Mouse (Mus musculus): ENCODE data around the gene Nkx2-3. TPM values are rescaled to one million over a fixed set of nuclear protein-coding genes. Genes with fewer than 3 reads are reported as not detected.
A peak's percentile ranks its signal among the peaks of the same experiment; 100 is the strongest.

Gene Nkx2-3
- polyA plus RNA-seq (2012; rRNA removed), result 0.06 TPM in 1 of 2 replicates, not detected in the other

DNA sequence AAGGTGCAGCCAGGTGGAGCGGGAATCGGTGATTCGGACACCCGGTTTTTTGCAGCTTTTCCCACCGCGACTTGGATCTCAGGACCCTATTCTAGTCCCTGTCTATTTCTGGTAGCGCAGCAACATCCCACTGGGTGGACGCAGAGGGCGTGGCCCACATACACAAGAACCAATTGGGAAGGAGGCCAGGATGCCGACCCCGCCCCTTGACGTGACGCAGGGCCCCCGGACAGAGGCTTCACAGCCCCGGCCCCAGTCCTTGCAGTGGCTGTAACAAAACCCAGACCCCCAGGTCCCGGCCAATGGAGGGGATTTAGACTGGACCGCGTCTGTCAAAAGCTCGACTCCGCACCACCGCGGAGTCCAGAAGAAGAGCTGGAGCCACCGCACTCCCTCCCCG, at the start of gene Nkx2-3:
Gene Nkx2-3 (plus strand): TSS at position 275 of the 400 bp plus-strand sequence.
- no peak within 1 kb of the TSS for H3K4me3 ChIP-seq (ENCODE audit: control insufficient read depth, low read depth, low read length)
- no peak within 1 kb of the TSS for H3K27ac ChIP-seq (ENCODE audit: control insufficient read depth, insufficient read depth, low read depth, low read length)
- TF ChIP-seq POLR2A (IDR thresholded peaks at IDR 0.05; ENCODE audit: control insufficient read depth, low read depth, low read length), result no peak
- no peak for TF ChIP-seq CTCF (IDR thresholded peaks at IDR 0.05; ENCODE audit: control insufficient read depth, insufficient read depth, insufficient replicate concordance, low read depth, low read length)
- no peaks in the 10 kb centered on the region for H3K36me3 ChIP-seq (ENCODE audit: control insufficient read depth, insufficient read depth, low read length)
- H3K27me3 ChIP-seq (ENCODE audit: control insufficient read depth, insufficient read depth, low read length), result peaks cover 20% of the 10 kb centered on the region
- peaks cover 29% of the 10 kb centered on the region for H3K4me1 ChIP-seq (ENCODE audit: control insufficient read depth, insufficient read depth, low read length)

DNA sequence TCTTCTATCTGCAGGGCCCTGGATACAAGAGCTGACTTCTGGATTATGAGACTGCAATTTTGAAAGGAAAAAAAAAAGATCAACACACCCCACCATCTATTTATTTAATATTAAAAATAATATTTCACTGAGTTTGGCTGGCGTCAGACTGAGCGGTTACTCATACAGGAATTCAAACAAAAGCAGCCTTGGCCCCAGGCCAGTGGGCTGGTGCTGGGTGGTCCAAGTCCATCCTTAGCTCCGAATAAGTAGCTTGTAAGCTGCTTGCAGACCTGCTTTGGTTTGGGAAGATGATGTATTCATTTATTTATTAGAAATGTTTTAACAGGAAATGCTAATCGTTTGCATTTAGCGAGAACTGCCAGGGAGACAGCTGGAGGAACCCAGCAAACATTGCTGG, 49.0 kb upstream of the Nkx2-3 start:
- TF ChIP-seq POLR2A (IDR thresholded peaks at IDR 0.05; ENCODE audit: control insufficient read depth, low read depth, low read length) (no peak), CTCF (IDR thresholded peaks at IDR 0.05; ENCODE audit: control insufficient read depth, insufficient read depth, insufficient replicate concordance, low read depth, low read length) (no peak)
- no peaks in the 10 kb centered on the region for H3K36me3 ChIP-seq (ENCODE audit: control insufficient read depth, insufficient read depth, low read length)
- no peak overlapping the region for H3K4me3 ChIP-seq (ENCODE audit: control insufficient read depth, low read depth, low read length)
- no peak overlapping the region for H3K27ac ChIP-seq (ENCODE audit: control insufficient read depth, insufficient read depth, low read depth, low read length)
- no peaks in the 10 kb centered on the region for H3K27me3 ChIP-seq (ENCODE audit: control insufficient read depth, insufficient read depth, low read length)
- H3K4me1 ChIP-seq (ENCODE audit: control insufficient read depth, insufficient read depth, low read length), result no peaks in the 10 kb centered on the region

DNA sequence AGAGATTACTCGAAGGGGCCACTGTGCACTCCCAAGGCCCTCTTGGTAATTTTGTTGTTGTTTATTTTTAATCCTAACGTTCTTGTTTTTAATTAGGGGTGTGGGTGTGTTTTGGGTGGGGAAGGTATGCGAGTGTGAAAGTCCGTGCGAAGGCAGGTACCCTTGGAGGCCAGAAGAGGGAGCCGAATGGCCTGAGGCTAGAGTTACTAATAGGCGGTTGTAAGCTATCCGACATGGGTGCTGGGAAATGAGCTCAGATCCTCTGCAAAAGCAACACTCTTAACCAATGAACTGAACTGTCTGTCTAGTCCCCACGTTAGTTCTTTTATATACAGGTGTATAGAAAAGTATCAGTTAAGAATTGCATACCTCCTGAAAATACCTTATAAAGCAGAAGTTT, 43.8 kb upstream of the Nkx2-3 start:
- Histone ChIP-seq H3K4me3 (ENCODE audit: control insufficient read depth, low read depth, low read length) (no peak overlapping the region), H3K36me3 (ENCODE audit: control insufficient read depth, insufficient read depth, low read length) (no peaks in the 10 kb centered on the region), H3K27ac (ENCODE audit: control insufficient read depth, insufficient read depth, low read depth, low read length) (no peak overlapping the region), H3K4me1 (ENCODE audit: control insufficient read depth, insufficient read depth, low read length) (peaks cover 4% of the 10 kb centered on the region), H3K27me3 (ENCODE audit: control insufficient read depth, insufficient read depth, low read length) (no peaks in the 10 kb centered on the region)
- no peak for TF ChIP-seq CTCF (IDR thresholded peaks at IDR 0.05; ENCODE audit: control insufficient read depth, insufficient read depth, insufficient replicate concordance, low read depth, low read length)
- TF ChIP-seq POLR2A (IDR thresholded peaks at IDR 0.05; ENCODE audit: control insufficient read depth, low read depth, low read length), result no peak

DNA sequence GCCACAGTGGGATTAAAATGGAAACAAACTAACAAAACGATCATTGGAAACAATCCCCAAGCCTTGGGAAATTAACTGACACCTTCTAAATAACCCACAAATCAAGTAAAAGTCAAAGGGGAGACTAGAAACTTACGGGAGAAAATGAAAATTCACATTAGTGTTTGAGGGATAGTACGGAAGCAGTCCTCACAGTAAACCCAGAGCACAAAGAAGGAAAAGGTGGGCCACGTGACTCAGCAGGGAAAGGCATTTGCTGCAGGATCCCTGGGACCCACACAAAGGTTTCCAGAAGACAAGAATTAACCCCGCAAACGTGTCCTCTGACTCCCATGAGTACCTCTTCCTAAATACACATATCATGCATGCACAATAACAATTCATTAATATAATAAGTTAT, 43.0 kb upstream of the Nkx2-3 start:
- TF ChIP-seq CTCF (IDR thresholded peaks at IDR 0.05; ENCODE audit: control insufficient read depth, insufficient read depth, insufficient replicate concordance, low read depth, low read length) (no peak), POLR2A (IDR thresholded peaks at IDR 0.05; ENCODE audit: control insufficient read depth, low read depth, low read length) (no peak)
- no peak overlapping the region for H3K4me3 ChIP-seq (ENCODE audit: control insufficient read depth, low read depth, low read length)
- no peak overlapping the region for H3K27ac ChIP-seq (ENCODE audit: control insufficient read depth, insufficient read depth, low read depth, low read length)
- H3K36me3 ChIP-seq (ENCODE audit: control insufficient read depth, insufficient read depth, low read length), result no peaks in the 10 kb centered on the region
- peaks cover 4% of the 10 kb centered on the region for H3K4me1 ChIP-seq (ENCODE audit: control insufficient read depth, insufficient read depth, low read length)
- H3K27me3 ChIP-seq (ENCODE audit: control insufficient read depth, insufficient read depth, low read length), result no peaks in the 10 kb centered on the region

DNA sequence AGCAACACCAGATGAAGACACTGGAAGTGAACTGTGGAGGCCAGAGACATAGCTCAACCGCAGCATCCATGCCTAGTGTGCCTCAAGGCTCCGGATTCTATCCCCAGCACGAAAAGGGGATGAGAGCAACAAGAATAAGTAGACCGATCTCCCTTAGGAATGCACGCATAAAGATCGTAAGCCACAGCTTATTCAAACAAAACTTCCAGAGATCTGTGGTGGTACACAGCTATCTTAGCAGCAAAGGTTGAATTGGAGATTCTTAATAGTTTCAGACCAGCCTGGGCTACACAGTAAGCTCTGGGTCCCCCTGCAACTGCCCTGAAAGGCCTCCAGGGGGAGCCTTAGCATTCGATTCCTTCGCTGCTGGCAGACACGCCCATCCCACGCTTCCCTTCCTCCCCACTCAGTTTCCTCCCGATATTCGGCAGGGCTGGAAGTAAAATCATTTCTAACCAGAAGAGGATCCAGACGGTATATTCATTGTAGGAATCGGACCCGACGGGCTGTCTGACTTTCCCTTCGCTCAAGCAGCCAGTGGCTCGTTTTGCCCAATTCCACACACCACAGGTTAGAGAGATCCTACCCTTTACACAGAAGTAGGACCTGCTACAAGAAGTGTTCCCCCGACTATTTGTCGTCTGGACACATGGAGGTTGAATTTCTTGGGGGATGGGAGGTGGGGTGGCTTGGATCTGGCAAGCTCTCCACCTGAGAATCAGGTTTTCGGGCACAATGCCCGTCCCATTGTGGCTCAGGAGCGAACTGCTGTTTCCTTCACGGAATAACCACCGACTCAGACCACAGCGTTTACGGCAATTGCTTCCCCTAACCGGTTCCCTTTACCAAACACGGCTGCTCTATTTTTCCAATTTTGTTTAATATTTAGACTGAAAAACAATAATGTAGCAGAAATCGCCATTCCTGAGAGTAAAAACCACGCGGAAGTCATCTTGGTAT, 41.0 kb upstream of the Nkx2-3 start:
- peaks cover 4% of the 10 kb centered on the region for H3K4me1 ChIP-seq (ENCODE audit: control insufficient read depth, insufficient read depth, low read length)
- TF ChIP-seq POLR2A (IDR thresholded peaks at IDR 0.05; ENCODE audit: control insufficient read depth, low read depth, low read length) (no peak), CTCF (IDR thresholded peaks at IDR 0.05; ENCODE audit: control insufficient read depth, insufficient read depth, insufficient replicate concordance, low read depth, low read length) (peak; percentile 94)
- H3K4me3 ChIP-seq (ENCODE audit: control insufficient read depth, low read depth, low read length), result peak overlapping the region; percentile 79
- no peaks in the 10 kb centered on the region for H3K27me3 ChIP-seq (ENCODE audit: control insufficient read depth, insufficient read depth, low read length)
- H3K36me3 ChIP-seq (ENCODE audit: control insufficient read depth, insufficient read depth, low read length), result no peaks in the 10 kb centered on the region
- no peak overlapping the region for H3K27ac ChIP-seq (ENCODE audit: control insufficient read depth, insufficient read depth, low read depth, low read length)

GRCm38 (mm10) chr19:43579081-43579796, 32.9 kb upstream of the Nkx2-3 start:
- H3K36me3 ChIP-seq (ENCODE audit: control insufficient read depth, insufficient read depth, low read length), result no peaks in the 10 kb centered on the region
- H3K4me3 ChIP-seq (ENCODE audit: control insufficient read depth, low read depth, low read length), result no peak overlapping the region
- TF ChIP-seq POLR2A (IDR thresholded peaks at IDR 0.05; ENCODE audit: control insufficient read depth, low read depth, low read length) (no peak), CTCF (IDR thresholded peaks at IDR 0.05; ENCODE audit: control insufficient read depth, insufficient read depth, insufficient replicate concordance, low read depth, low read length) (no peak)
- peaks cover 3% of the 10 kb centered on the region for H3K4me1 ChIP-seq (ENCODE audit: control insufficient read depth, insufficient read depth, low read length)
- 0 out of 2 replicates have a peak, but pooled peaks cover 2% of the 10 kb centered on the region for H3K27me3 ChIP-seq (ENCODE audit: control insufficient read depth, insufficient read depth, low read length)
- H3K27ac ChIP-seq (ENCODE audit: control insufficient read depth, insufficient read depth, low read depth, low read length), result no peak overlapping the region

- peaks cover 11% of the 10 kb centered on the region for H3K4me1 ChIP-seq (ENCODE audit: control insufficient read depth, insufficient read depth, low read length)
- H3K27ac ChIP-seq (ENCODE audit: control insufficient read depth, insufficient read depth, low read depth, low read length), result no peak overlapping the region
- TF ChIP-seq POLR2A (IDR thresholded peaks at IDR 0.05; ENCODE audit: control insufficient read depth, low read depth, low read length) (no peak), CTCF (IDR thresholded peaks at IDR 0.05; ENCODE audit: control insufficient read depth, insufficient read depth, insufficient replicate concordance, low read depth, low read length) (no peak)
- H3K36me3 ChIP-seq (ENCODE audit: control insufficient read depth, insufficient read depth, low read length), result no peaks in the 10 kb centered on the region
- H3K4me3 ChIP-seq (ENCODE audit: control insufficient read depth, low read depth, low read length), result no peak overlapping the region
- H3K27me3 ChIP-seq (ENCODE audit: control insufficient read depth, insufficient read depth, low read length), result 0 out of 2 replicates have a peak, but pooled peaks cover 2% of the 10 kb centered on the region
Observed at GRCm38 (mm10) chr19:43581185-43581584, 30.9 kb upstream of the Nkx2-3 start.
